Mouse (Mus musculus) kidney, adult 2 months (tissue): ENCODE measurements around the gene 2010003K11Rik. TPM values are rescaled to one million over a fixed set of nuclear protein-coding genes. Genes with fewer than 3 reads are reported as not detected.

Source experiments
- DNase-seq: peaks from one replicate; pipeline ENCODE4 v3.0.0; 2021
- H3K27ac ChIP-seq: fragments of 200-500 bp; 2 replicates; pipeline ENCODE4 v1.5.1; 2012; ENCODE audit warnings: low read depth, low read length, control low read depth, inconsistent platforms; ENCODE audit not compliant: insufficient read depth
- H3K27me3 ChIP-seq: fragments of 200-500 bp; replicated peaks from 2 replicates; pipeline ENCODE4 v1.6.1; 2012; ENCODE audit warnings: mild to moderate bottlenecking, moderate library complexity, low read length, inconsistent platforms; ENCODE audit not compliant: control insufficient read depth, insufficient read depth
- H3K36me3 ChIP-seq: fragments of 200-500 bp; 2 replicates; pipeline ENCODE4 v1.6.1; 2012; ENCODE audit warnings: mild to moderate bottlenecking, moderate library complexity, low read length, inconsistent platforms; ENCODE audit not compliant: control insufficient read depth, insufficient read depth
- H3K4me1 ChIP-seq: fragments of 200-500 bp; 2 replicates; pipeline ENCODE4 v1.6.1; 2011; ENCODE audit warnings: low read length; ENCODE audit not compliant: control insufficient read depth, insufficient read depth
- H3K4me3 ChIP-seq: fragments of 200-500 bp; 2 replicates; pipeline ENCODE4 v1.5.1; 2011; ENCODE audit warnings: mild to moderate bottlenecking, low read depth, low read length, control low read depth; ENCODE audit not compliant: insufficient read depth
- CTCF ChIP-seq: fragments of 200-500 bp; conservative IDR thresholded peaks from 2 replicates; pipeline ENCODE4 v1.5.1; 2011; ENCODE audit warnings: low read depth, mild to moderate bottlenecking, control low read depth, low read length, moderate library complexity, mixed read lengths; ENCODE audit not compliant: insufficient read depth, insufficient read length
- POLR2A ChIP-seq: fragments of 200-500 bp; IDR thresholded peaks from one replicate; pipeline ENCODE4 v1.6.1; 2011; ENCODE audit warnings: low read depth, low read length, control low read depth
- WGBS: fragments of 180-500 bp; shearing (Covaris S2); methylation state at CpG from one replicate; pipeline ENCODE4 v1.1.7; 2018; 5-methylcytosine and 5-hydroxymethylcytosine counted together
- polyA plus RNA-seq: library from polyadenylated mRNA; depleted of rRNA; stranded (reverse); fragments of >200 nt; gene quantifications from 2 replicates; pipeline ENCODE4 v1.2.3, GENCODE M21; 2012

Gene 2010003K11Rik
- polyA plus RNA-seq, 1 experiment: 2.8 TPM

- peak; percentile 81 for DNase-seq
- Histone ChIP-seq H3K4me1 (peaks cover 31% of the 10 kb centered on the region), H3K27ac (peak overlapping the region; percentile 84), H3K27me3 (no peaks in the 10 kb centered on the region), H3K4me3 (no peak overlapping the region), H3K36me3 (no peaks in the 10 kb centered on the region)
- 2% methylated on average over 4 of the region's 4 CpGs for WGBS
- TF ChIP-seq POLR2A (no peak), CTCF (peak; percentile 93)
These were observed 965 bp downstream of the 2010003K11Rik start for GRCm38 (mm10) chr19:4497263-4497973.

GRCm38 (mm10) chr19:4496535-4497262 lies 1.7 kb downstream of the 2010003K11Rik start:
- H3K36me3 ChIP-seq: no peaks in the 10 kb centered on the region
- H3K4me3 ChIP-seq: no peak overlapping the region
- peaks cover 32% of the 10 kb centered on the region for H3K4me1 ChIP-seq
- 73% methylated on average over 3 of the region's 3 CpGs for WGBS
- H3K27me3 ChIP-seq: no peaks in the 10 kb centered on the region
- H3K27ac ChIP-seq: peak overlapping the region; percentile 84
- DNase-seq: peak; percentile 82
- no peak for TF ChIP-seq CTCF
- TF ChIP-seq POLR2A: no peak

GRCm38 (mm10) chr19:4495814-4496213 lies 2.6 kb downstream of the 2010003K11Rik start:
- Histone ChIP-seq H3K36me3 (no peaks in the 10 kb centered on the region), H3K27me3 (no peaks in the 10 kb centered on the region), H3K4me1 (peaks cover 32% of the 10 kb centered on the region), H3K4me3 (no peak overlapping the region), H3K27ac (no peak overlapping the region)
- no peak for DNase-seq
- 90% methylated on average over 5 of the region's 5 CpGs for WGBS
- TF ChIP-seq POLR2A: no peak

- DNase-seq: no peak
- TF ChIP-seq POLR2A: no peak
- no peak for TF ChIP-seq CTCF
- H3K27me3 ChIP-seq: no peaks in the 10 kb centered on the region
- no peak overlapping the region for H3K27ac ChIP-seq
- no peak overlapping the region for H3K4me3 ChIP-seq
- H3K4me1 ChIP-seq: peaks cover 32% of the 10 kb centered on the region
- H3K36me3 ChIP-seq: no peaks in the 10 kb centered on the region
- WGBS: 79% methylated on average over 7 of the region's 7 CpGs
These were observed 3.7 kb downstream of the 2010003K11Rik start for GRCm38 (mm10) chr19:4494707-4495106.

GRCm38 (mm10) chr19:4492526-4493296 lies 5.7 kb downstream of the 2010003K11Rik start:
- Histone ChIP-seq H3K4me1 (peaks cover 21% of the 10 kb centered on the region), H3K36me3 (no peaks in the 10 kb centered on the region), H3K4me3 (no peak overlapping the region), H3K27ac (peak overlapping the region; percentile 84), H3K27me3 (no peaks in the 10 kb centered on the region)
- WGBS: 41% methylated on average over 9 of the region's 9 CpGs
- peak; percentile 89 for DNase-seq
- TF ChIP-seq POLR2A (no peak), CTCF (no peak)

GRCm38 (mm10) chr19:4491080-4491695 lies 7.2 kb downstream of the 2010003K11Rik start:
- peaks cover 12% of the 10 kb centered on the region for H3K4me1 ChIP-seq
- H3K27me3 ChIP-seq: no peaks in the 10 kb centered on the region
- H3K27ac ChIP-seq: no peak overlapping the region
- WGBS: 79% methylated on average over 10 of the region's 10 CpGs
- no peak for TF ChIP-seq POLR2A
- H3K36me3 ChIP-seq: no peaks in the 10 kb centered on the region
- no peak overlapping the region for H3K4me3 ChIP-seq
- no peak for DNase-seq
